Mouse (Mus musculus): ENCODE results near the gene Zbtb45.

DNA sequence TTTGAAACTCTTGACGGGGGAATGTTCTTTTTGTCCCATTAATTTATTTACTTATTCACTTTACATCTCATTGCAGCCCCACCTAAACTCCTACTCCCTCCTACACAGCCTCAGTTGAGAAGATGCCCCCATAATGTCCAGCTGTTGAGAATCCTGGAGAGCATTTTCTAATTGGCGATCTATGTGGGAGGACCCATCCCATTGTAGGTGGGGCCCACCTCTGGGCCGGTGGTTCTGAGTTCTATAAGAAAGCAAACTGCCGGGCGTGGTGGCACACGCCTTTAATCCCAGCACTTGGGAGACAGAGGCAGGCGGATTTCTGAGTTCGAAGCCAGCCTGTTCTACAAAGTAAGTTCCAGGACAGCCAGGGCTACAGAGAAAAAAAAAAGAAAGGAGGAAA is 22.9 kb downstream of the Zbtb45 start:
- TF ChIP-seq CTCF (conservative IDR thresholded peaks at IDR 0.05; ENCODE audit: low read length) (no peak), POU5F1 (IDR thresholded peaks at IDR 0.05; ENCODE audit: borderline replicate concordance, low read length) (no peak)

Measured in E14TG2a.4 (cell line).